Mouse (Mus musculus) small intestine, adult 2 months (tissue): ENCODE measurements around the gene Batf3.

Source experiments
- CTCF ChIP-seq: fragments of 200-500 bp; IDR thresholded peaks from 2 replicates; pipeline ENCODE4 v1.5.1; 2012; ENCODE audit warnings: low read depth, mild to moderate bottlenecking, control low read depth, inconsistent platforms, low read length, moderate library complexity, mixed read lengths; ENCODE audit not compliant: insufficient replicate concordance, insufficient read length; ENCODE audit errors: extremely low read depth
- POLR2A ChIP-seq: fragments of 200-500 bp; IDR thresholded peaks from 2 replicates; pipeline ENCODE4 v1.6.1; 2012; ENCODE audit warnings: low read depth, mild to moderate bottlenecking, control low read depth, inconsistent platforms, low read length, moderate library complexity

DNA sequence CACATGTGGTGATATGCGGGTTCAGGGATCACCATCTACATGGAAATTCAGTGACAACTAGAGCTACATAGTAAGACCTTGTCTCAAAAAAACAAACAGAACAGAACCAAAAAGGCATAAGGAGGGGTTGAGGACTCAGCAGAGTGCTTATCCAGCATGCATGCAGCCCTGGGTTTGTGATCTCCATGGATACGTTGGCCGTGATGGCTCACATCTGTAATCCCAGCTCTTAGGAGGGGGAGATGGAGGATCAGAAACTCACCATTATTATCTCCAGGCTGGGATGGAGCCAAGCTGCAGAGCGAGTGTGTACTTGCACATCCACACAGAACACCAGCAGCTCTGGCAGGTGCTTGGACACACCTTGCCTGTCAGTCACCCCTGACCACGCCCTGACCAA is 34.6 kb downstream of the Batf3 start:
- no peak for TF ChIP-seq POLR2A
- TF ChIP-seq CTCF, result no peak
